Mouse (Mus musculus) neutrophil, adult 5-6 weeks (primary cell): ENCODE data around the gene Slc22a21. TPM values are rescaled to one million over a fixed set of nuclear protein-coding genes. Genes with fewer than 3 reads are reported as not detected.
"Not testable (repeated sequence)": the region's sequence is repeated elsewhere in the genome, so short reads cannot be mapped to it uniquely, and the experiment has no call there.

Experiments used
- ATAC-seq: fragments of 151-379, 151-347 bp; 2 replicates; pipeline ENCODE4 v1.8.0; 2017; ENCODE audit warnings: mild to moderate bottlenecking, moderate TSS enrichment; ENCODE audit not compliant: insufficient number of reproducible peaks, poor library complexity, low FRiP score, severe bottlenecking; ENCODE audit errors: extremely low read depth
- total RNA-seq: library from RNA; stranded (forward); fragments of 200-1000 nt; gene quantifications from 2 replicates; pipeline ENCODE4 v1.2.3, GENCODE M21; 2017

Slc22a21 gene
- 0.12 TPM in 1 of 2 replicates, not detected in the other for total RNA-seq

- peak; percentile 66 for ATAC-seq
Observed at GRCm38 (mm10) chr11:53979788-53980621, at the start of gene Slc22a21. TSS of gene Slc22a21 (minus strand) at chr11:53980332.

- 0 out of 2 replicates have a peak, but pooled peaks have one; percentile 18 for ATAC-seq
Observed at GRCm38 (mm10) chr11:54028997-54029396, 48.9 kb upstream of the Slc22a21 start.

GRCm38 (mm10) chr11:54028044-54028951 lies 48.2 kb upstream of the Slc22a21 start, which contains the start of gene Slc22a4:
TSS of gene Slc22a4 (minus strand) at chr11:54028090.
- ATAC-seq = peak; percentile 65

- ATAC-seq = no peak
Observed at GRCm38 (mm10) chr11:54027131-54028043, 47.3 kb upstream of the Slc22a21 start.

- ATAC-seq = no peak
Observed at GRCm38 (mm10) chr11:54026491-54027041, 46.4 kb upstream of the Slc22a21 start.

- no peak for ATAC-seq
Observed at GRCm38 (mm10) chr11:54021396-54022093, 41.4 kb upstream of the Slc22a21 start.

- ATAC-seq = no peak
Observed at GRCm38 (mm10) chr11:54018893-54019732, 39.0 kb upstream of the Slc22a21 start.

- no peak for ATAC-seq
Observed at GRCm38 (mm10) chr11:54017596-54017995, 37.5 kb upstream of the Slc22a21 start.

GRCm38 (mm10) chr11:54016051-54016450 lies 35.9 kb upstream of the Slc22a21 start:
- ATAC-seq = no peak

GRCm38 (mm10) chr11:54012961-54013360 lies 32.8 kb upstream of the Slc22a21 start:
- ATAC-seq = no peak

- ATAC-seq = no peak
Observed at GRCm38 (mm10) chr11:54011255-54011654, 31.1 kb upstream of the Slc22a21 start.

GRCm38 (mm10) chr11:54008416-54008920 lies 28.3 kb upstream of the Slc22a21 start:
- no peak for ATAC-seq

GRCm38 (mm10) chr11:54007717-54008116 lies 27.6 kb upstream of the Slc22a21 start:
- ATAC-seq = no peak

- ATAC-seq = no peak
Observed at GRCm38 (mm10) chr11:54006901-54007300, 26.8 kb upstream of the Slc22a21 start.

- ATAC-seq = not testable (repeated sequence)
Observed at GRCm38 (mm10) chr11:54006362-54006761, 26.2 kb upstream of the Slc22a21 start.

- ATAC-seq = no peak
Observed at GRCm38 (mm10) chr11:54004734-54005133, 24.6 kb upstream of the Slc22a21 start.

GRCm38 (mm10) chr11:54004221-54004620 lies 24.1 kb upstream of the Slc22a21 start:
- no peak for ATAC-seq
